Mouse (Mus musculus): ENCODE data around the gene Olfr1057. TPM values are rescaled to one million over a fixed set of nuclear protein-coding genes. Genes with fewer than 3 reads are reported as not detected.
"Not testable (repeated sequence)": the region's sequence is repeated elsewhere in the genome, so short reads cannot be mapped to it uniquely, and the experiment has no call there.

The Olfr1057 gene
- total RNA-seq (2015; ENCODE audit: low replicate concordance) (not detected in 2 replicates), total RNA-seq (2017; ENCODE audit: low replicate concordance) (not detected in 2 replicates)

DNA sequence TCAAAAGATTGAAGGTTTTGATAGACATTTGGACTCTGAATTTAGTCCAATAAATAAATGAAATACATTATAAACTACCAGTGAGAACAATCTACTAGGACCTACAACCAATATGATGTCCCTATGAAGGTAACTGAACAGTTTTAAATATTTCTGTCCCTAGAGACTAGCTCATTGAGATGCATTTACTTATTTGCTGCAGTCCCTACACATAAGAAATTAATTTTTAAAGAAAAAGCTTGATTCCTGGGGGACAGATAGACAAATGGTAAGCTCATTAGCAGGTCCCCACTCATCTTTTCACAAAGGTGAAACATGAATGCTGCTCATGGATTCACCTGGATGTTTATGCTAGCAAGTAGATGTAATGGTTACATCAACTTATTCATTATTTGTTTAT lies at the start of gene Olfr1057:
Gene Olfr1057 (minus strand): TSS at position 101 of the 400 bp plus-strand sequence.
- no peak for ATAC-seq (replicated peaks; ENCODE audit: low FRiP score, poor library complexity, severe bottlenecking)

DNA sequence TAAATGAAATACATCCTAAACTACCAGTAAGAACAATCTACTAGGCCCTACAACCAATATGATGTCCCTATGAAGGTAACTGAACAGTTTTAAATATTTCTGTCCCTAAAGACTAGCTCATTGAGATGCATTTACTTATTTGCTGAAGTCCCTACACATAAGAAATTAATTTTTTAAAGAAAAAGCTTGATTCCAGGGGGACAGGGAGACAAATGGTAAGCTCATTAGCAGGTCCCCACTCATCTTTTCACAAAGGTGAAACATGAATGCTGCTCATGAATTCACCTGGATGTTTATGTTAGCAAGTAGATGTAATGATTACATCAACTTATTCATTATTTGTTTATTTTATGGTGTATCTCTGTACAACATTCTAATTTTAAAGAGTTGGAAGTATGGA lies 48.5 kb upstream of the Olfr1057 start, which contains the start of gene Olfr1062:
Gene Olfr1062 (minus strand): TSS at position 101 of the 400 bp plus-strand sequence.
- not testable (repeated sequence) for ATAC-seq (replicated peaks; ENCODE audit: low FRiP score, poor library complexity, severe bottlenecking)

GRCm38 (mm10) chr2:86413950-86414349 lies 35.8 kb upstream of the Olfr1057 start, which contains the start of gene Olfr1061:
Gene Olfr1061 (minus strand): TSS chr2:86414050.
- ATAC-seq (replicated peaks; ENCODE audit: low FRiP score, poor library complexity, severe bottlenecking): no peak

- ATAC-seq (replicated peaks; ENCODE audit: low FRiP score, poor library complexity, severe bottlenecking): no peak
Observed at GRCm38 (mm10) chr2:86395114-86395513, 16.9 kb upstream of the Olfr1057 start.

DNA sequence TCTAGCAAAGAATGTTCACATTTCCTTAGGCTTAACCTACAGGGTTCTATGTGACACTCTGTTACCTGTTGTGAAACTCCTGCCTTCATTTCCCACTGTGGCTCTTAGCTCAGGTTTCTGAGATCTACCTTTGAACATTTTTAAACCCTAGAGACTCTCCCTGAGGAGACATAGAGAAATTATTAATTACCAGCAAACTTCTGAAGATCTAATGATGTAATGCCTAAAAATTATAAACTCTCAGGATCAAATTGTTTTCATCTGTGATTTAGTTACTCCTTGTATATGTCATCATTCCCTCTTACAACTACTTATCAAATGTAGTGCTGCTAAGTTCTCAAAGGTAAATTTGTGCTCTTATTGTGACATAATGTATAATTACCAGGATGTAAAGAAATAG lies 10.3 kb upstream of the Olfr1057 start, which contains the start of gene Olfr1058:
Gene Olfr1058 (minus strand): TSS at position 101 of the 400 bp plus-strand sequence.
- not testable (repeated sequence) for ATAC-seq (replicated peaks; ENCODE audit: low FRiP score, poor library complexity, severe bottlenecking)

DNA sequence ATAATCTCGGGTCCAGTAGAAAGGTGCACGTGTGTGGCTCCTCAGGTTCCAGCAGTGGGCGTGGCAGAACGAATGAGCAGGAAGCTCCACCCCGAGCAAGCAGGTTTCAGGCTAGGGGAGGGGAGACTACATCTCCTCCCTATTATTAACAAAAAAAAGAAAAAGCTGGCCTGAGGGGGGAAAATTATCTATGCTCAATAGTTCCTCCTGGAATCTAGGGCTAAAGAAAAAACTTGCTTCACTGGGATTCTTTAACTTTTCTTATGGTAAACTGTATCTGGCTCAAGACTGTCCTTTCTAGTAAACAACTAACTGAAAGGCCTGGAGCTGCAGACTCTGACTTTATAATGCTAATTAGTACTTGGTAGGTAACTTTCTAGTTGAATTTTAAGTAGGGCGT lies 11.9 kb downstream of the Olfr1057 start:
- ATAC-seq (replicated peaks; ENCODE audit: low FRiP score, poor library complexity, severe bottlenecking): not testable (repeated sequence)

GRCm38 (mm10) chr2:86362369-86362768 lies 15.8 kb downstream of the Olfr1057 start, which contains the start of gene Olfr1056:
Gene Olfr1056 (minus strand): TSS chr2:86362469.
- no peak for ATAC-seq (replicated peaks; ENCODE audit: low FRiP score, poor library complexity, severe bottlenecking)

- ATAC-seq (replicated peaks; ENCODE audit: low FRiP score, poor library complexity, severe bottlenecking): not testable (repeated sequence)
Observed at GRCm38 (mm10) chr2:86351751-86352150, 26.4 kb downstream of the Olfr1057 start.

- ATAC-seq (replicated peaks; ENCODE audit: low FRiP score, poor library complexity, severe bottlenecking): no peak
Observed at GRCm38 (mm10) chr2:86350184-86350583, 28.0 kb downstream of the Olfr1057 start, which contains the start of gene Olfr1055. Gene Olfr1055 (minus strand): TSS chr2:86350284.

- ATAC-seq (replicated peaks; ENCODE audit: low FRiP score, poor library complexity, severe bottlenecking): no peak
Observed at GRCm38 (mm10) chr2:86335333-86335732, 42.9 kb downstream of the Olfr1057 start, which contains the start of gene Olfr1054. Gene Olfr1054 (minus strand): TSS chr2:86335433.

Other genes starting within 250 kb of the Olfr1057 start
- not detected in 2 replicates for gene Olfr1039, start 242.5 kb downstream of the Olfr1057 start, total RNA-seq (2015; ENCODE audit: low replicate concordance)
- not detected in 2 replicates for gene Olfr1039, start 242.5 kb downstream of the Olfr1057 start, total RNA-seq (2017; ENCODE audit: low replicate concordance)
- gene Olfr1040, start 231.7 kb downstream of the Olfr1057 start, total RNA-seq (2015; ENCODE audit: low replicate concordance): not detected in 2 replicates
- 2.2 TPM in 1 of 2 replicates, not detected in the other for gene Olfr1040, start 231.7 kb downstream of the Olfr1057 start, total RNA-seq (2017; ENCODE audit: low replicate concordance)
- not detected in 2 replicates for gene Olfr1042, start 216.6 kb downstream of the Olfr1057 start, total RNA-seq (2015; ENCODE audit: low replicate concordance)
- gene Olfr1042, start 216.6 kb downstream of the Olfr1057 start, total RNA-seq (2017; ENCODE audit: low replicate concordance): not detected in 2 replicates
- gene Olfr1043, start 210.9 kb downstream of the Olfr1057 start, total RNA-seq (2015; ENCODE audit: low replicate concordance): not detected in 2 replicates
- gene Olfr1043, start 210.9 kb downstream of the Olfr1057 start, total RNA-seq (2017; ENCODE audit: low replicate concordance): not detected in 2 replicates
- gene Olfr1044, start 200.6 kb downstream of the Olfr1057 start, total RNA-seq (2015; ENCODE audit: low replicate concordance): not detected in 2 replicates
- gene Olfr1044, start 200.6 kb downstream of the Olfr1057 start, total RNA-seq (2017; ENCODE audit: low replicate concordance): 1.1 TPM in 1 of 2 replicates, not detected in the other
- gene Olfr52, start 192.7 kb downstream of the Olfr1057 start, total RNA-seq (2015; ENCODE audit: low replicate concordance): not detected in 2 replicates
- not detected in 2 replicates for gene Olfr52, start 192.7 kb downstream of the Olfr1057 start, total RNA-seq (2017; ENCODE audit: low replicate concordance)
- not detected in 2 replicates for gene Olfr1045, start 175.4 kb downstream of the Olfr1057 start, total RNA-seq (2015; ENCODE audit: low replicate concordance)
- gene Olfr1045, start 175.4 kb downstream of the Olfr1057 start, total RNA-seq (2017; ENCODE audit: low replicate concordance): not detected in 2 replicates
- gene Olfr1046, start 159.1 kb downstream of the Olfr1057 start, total RNA-seq (2015; ENCODE audit: low replicate concordance): not detected in 2 replicates
- not detected in 2 replicates for gene Olfr1046, start 159.1 kb downstream of the Olfr1057 start, total RNA-seq (2017; ENCODE audit: low replicate concordance)
- gene Olfr1047, start 147.0 kb downstream of the Olfr1057 start, total RNA-seq (2015; ENCODE audit: low replicate concordance): not detected in 2 replicates
- not detected in 2 replicates for gene Olfr1047, start 147.0 kb downstream of the Olfr1057 start, total RNA-seq (2017; ENCODE audit: low replicate concordance)
- not detected in 2 replicates for gene Olfr1048, start 138.1 kb downstream of the Olfr1057 start, total RNA-seq (2015; ENCODE audit: low replicate concordance)
- gene Olfr1048, start 138.1 kb downstream of the Olfr1057 start, total RNA-seq (2017; ENCODE audit: low replicate concordance): not detected in 2 replicates
- gene Olfr1049, start 120.1 kb downstream of the Olfr1057 start, total RNA-seq (2015; ENCODE audit: low replicate concordance): not detected in 2 replicates
- not detected in 2 replicates for gene Olfr1049, start 120.1 kb downstream of the Olfr1057 start, total RNA-seq (2017; ENCODE audit: low replicate concordance)
- not detected in 2 replicates for gene Olfr1051, start 99.3 kb downstream of the Olfr1057 start, total RNA-seq (2015; ENCODE audit: low replicate concordance)
- not detected in 2 replicates for gene Olfr1051, start 99.3 kb downstream of the Olfr1057 start, total RNA-seq (2017; ENCODE audit: low replicate concordance)
- gene Olfr1052, start 85.9 kb downstream of the Olfr1057 start, total RNA-seq (2015; ENCODE audit: low replicate concordance): not detected in 2 replicates
- gene Olfr1052, start 85.9 kb downstream of the Olfr1057 start, total RNA-seq (2017; ENCODE audit: low replicate concordance): 1.2 TPM in 1 of 2 replicates, not detected in the other
- not detected in 2 replicates for gene Olfr1053, start 63.1 kb downstream of the Olfr1057 start, total RNA-seq (2015; ENCODE audit: low replicate concordance)
- gene Olfr1053, start 63.1 kb downstream of the Olfr1057 start, total RNA-seq (2017; ENCODE audit: low replicate concordance): not detected in 2 replicates
- gene Olfr1054, start 43.0 kb downstream of the Olfr1057 start, total RNA-seq (2015; ENCODE audit: low replicate concordance): not detected in 2 replicates
- not detected in 2 replicates for gene Olfr1054, start 43.0 kb downstream of the Olfr1057 start, total RNA-seq (2017; ENCODE audit: low replicate concordance)
- gene Olfr1055, start 28.1 kb downstream of the Olfr1057 start, total RNA-seq (2015; ENCODE audit: low replicate concordance): not detected in 2 replicates
- not detected in 2 replicates for gene Olfr1055, start 28.1 kb downstream of the Olfr1057 start, total RNA-seq (2017; ENCODE audit: low replicate concordance)
- not detected in 2 replicates for gene Olfr1056, start 15.9 kb downstream of the Olfr1057 start, total RNA-seq (2015; ENCODE audit: low replicate concordance)
- gene Olfr1056, start 15.9 kb downstream of the Olfr1057 start, total RNA-seq (2017; ENCODE audit: low replicate concordance): not detected in 2 replicates
- not detected in 2 replicates for gene Olfr1058, start 10.2 kb upstream of the Olfr1057 start, total RNA-seq (2015; ENCODE audit: low replicate concordance)
- gene Olfr1058, start 10.2 kb upstream of the Olfr1057 start, total RNA-seq (2017; ENCODE audit: low replicate concordance): not detected in 2 replicates
- gene Olfr1061, start 35.7 kb upstream of the Olfr1057 start, total RNA-seq (2015; ENCODE audit: low replicate concordance): not detected in 2 replicates
- gene Olfr1061, start 35.7 kb upstream of the Olfr1057 start, total RNA-seq (2017; ENCODE audit: low replicate concordance): not detected in 2 replicates
- 0.42 TPM in 1 of 2 replicates, not detected in the other for gene Olfr1062, start 48.4 kb upstream of the Olfr1057 start, total RNA-seq (2015; ENCODE audit: low replicate concordance)
- gene Olfr1062, start 48.4 kb upstream of the Olfr1057 start, total RNA-seq (2017; ENCODE audit: low replicate concordance): not detected in 2 replicates
- gene Olfr1065, start 72.2 kb upstream of the Olfr1057 start, total RNA-seq (2015; ENCODE audit: low replicate concordance): not detected in 2 replicates
- not detected in 2 replicates for gene Olfr1065, start 72.2 kb upstream of the Olfr1057 start, total RNA-seq (2017; ENCODE audit: low replicate concordance)
- not detected in 2 replicates for gene Olfr1066, start 77.9 kb upstream of the Olfr1057 start, total RNA-seq (2015; ENCODE audit: low replicate concordance)
- not detected in 2 replicates for gene Olfr1066, start 77.9 kb upstream of the Olfr1057 start, total RNA-seq (2017; ENCODE audit: low replicate concordance)
- gene Olfr228, start 109.0 kb upstream of the Olfr1057 start, total RNA-seq (2015; ENCODE audit: low replicate concordance): not detected in 2 replicates
- not detected in 2 replicates for gene Olfr228, start 109.0 kb upstream of the Olfr1057 start, total RNA-seq (2017; ENCODE audit: low replicate concordance)
- not detected in 2 replicates for gene Olfr1076, start 130.1 kb upstream of the Olfr1057 start, total RNA-seq (2015; ENCODE audit: low replicate concordance)
- gene Olfr1076, start 130.1 kb upstream of the Olfr1057 start, total RNA-seq (2017; ENCODE audit: low replicate concordance): not detected in 2 replicates
- not detected in 2 replicates for gene Olfr1079, start 164.1 kb upstream of the Olfr1057 start, total RNA-seq (2015; ENCODE audit: low replicate concordance)
- gene Olfr1079, start 164.1 kb upstream of the Olfr1057 start, total RNA-seq (2017; ENCODE audit: low replicate concordance): not detected in 2 replicates
- not detected in 2 replicates for gene Olfr1080, start 179.8 kb upstream of the Olfr1057 start, total RNA-seq (2015; ENCODE audit: low replicate concordance)
- not detected in 2 replicates for gene Olfr1080, start 179.8 kb upstream of the Olfr1057 start, total RNA-seq (2017; ENCODE audit: low replicate concordance)
- gene Olfr1082, start 220.6 kb upstream of the Olfr1057 start, total RNA-seq (2015; ENCODE audit: low replicate concordance): not detected in 2 replicates
- gene Olfr1082, start 220.6 kb upstream of the Olfr1057 start, total RNA-seq (2017; ENCODE audit: low replicate concordance): not detected in 2 replicates